Mouse (Mus musculus): ENCODE data around the gene Arl5c. TPM values are rescaled to one million over a fixed set of nuclear protein-coding genes. Genes with fewer than 3 reads are reported as not detected.

The Arl5c gene
- polyA plus RNA-seq, 1 experiment from 2014 or later: 15.7 TPM

DNA sequence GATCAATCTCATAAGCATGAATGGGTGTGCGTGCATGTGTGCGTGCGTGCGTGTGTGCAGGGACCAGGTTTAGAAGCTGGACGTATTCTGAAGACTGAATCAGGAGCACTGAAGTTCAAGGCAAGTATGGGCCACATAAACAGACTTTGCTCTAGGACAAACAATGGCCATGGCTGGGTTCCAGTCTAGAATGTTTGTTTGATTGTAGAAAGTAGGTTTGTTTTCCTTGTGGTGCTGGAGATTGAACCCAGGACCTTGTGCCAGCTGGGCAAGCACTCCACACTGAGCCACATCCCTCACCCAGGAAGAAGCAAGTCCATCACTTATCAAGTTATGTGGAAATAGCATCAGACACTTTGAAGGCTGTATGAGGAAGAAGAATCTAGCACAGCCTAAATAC, 20.2 kb upstream of the Arl5c start:
- 94% methylated on average over 5 of the region's 5 CpGs for WGBS
- Histone ChIP-seq H3K9me3 (no peaks in the 10 kb centered on the region), H3K36me3 (peaks cover 12% of the 10 kb centered on the region)

DNA sequence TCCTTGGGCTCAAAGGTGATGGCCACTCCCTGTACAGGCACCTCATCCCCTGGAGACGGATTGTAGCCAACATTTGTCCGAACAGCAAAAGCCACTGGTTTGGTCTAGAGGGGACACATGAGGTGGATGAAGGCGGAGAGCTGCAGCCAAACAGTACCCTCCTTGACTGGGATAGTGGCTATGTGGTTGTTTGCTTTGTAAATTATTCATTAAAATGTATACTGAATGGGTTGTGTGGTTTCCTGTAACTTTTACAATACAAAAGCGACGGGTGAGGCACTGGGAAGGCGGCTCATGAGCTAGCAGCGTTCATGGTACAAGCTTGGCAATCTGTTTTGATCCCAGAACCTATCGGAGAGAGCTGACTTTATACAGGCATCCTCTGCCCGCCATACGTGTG, 16.9 kb upstream of the Arl5c start:
- H3K36me3 ChIP-seq: peaks cover 17% of the 10 kb centered on the region

More for the DNA sequence above, 20.2 kb upstream of the Arl5c start:
- no peak for DNase-seq (ENCODE audit: low spot score)
- Histone ChIP-seq H3K27me3 (ENCODE audit: insufficient read depth, poor library complexity, severe bottlenecking) (peaks cover 48% of the 10 kb centered on the region), H3K27ac (no peak overlapping the region), H3K4me1 (peaks cover 36% of the 10 kb centered on the region), H3K4me3 (no peak overlapping the region)

DNA sequence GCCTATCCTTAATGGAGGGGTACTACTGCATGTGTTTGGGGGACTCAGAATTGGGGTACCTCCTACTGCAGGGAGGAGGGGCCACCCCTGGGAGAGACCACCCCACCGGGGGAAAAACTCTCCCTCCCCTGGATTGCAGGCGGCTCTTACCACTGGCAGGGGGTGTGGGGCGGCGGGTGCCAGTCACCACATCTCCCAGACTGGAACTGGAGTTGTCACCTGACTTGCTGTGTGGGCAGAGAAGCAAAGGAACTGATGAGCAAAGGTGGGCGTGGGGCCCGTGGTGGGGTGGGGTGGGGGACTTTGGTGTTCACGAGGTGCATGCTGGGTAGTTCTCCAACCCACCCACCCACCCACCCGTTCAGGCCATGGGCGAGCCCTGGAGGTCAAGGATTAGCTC, 15.7 kb upstream of the Arl5c start:
- peaks cover 12% of the 10 kb centered on the region for H3K4me1 ChIP-seq
- peaks cover 10% of the 10 kb centered on the region for H3K36me3 ChIP-seq
- H3K27me3 ChIP-seq (ENCODE audit: insufficient read depth, poor library complexity, severe bottlenecking): peaks cover 42% of the 10 kb centered on the region
- no peak overlapping the region for H3K27ac ChIP-seq
- no peaks in the 10 kb centered on the region for H3K9me3 ChIP-seq
- 53% methylated on average over 9 of the region's 9 CpGs for WGBS
- peak overlapping the region; percentile 13 for H3K4me3 ChIP-seq
- DNase-seq (ENCODE audit: low spot score): no peak

More for the DNA sequence above, 16.9 kb upstream of the Arl5c start:
- no peaks in the 10 kb centered on the region for H3K9me3 ChIP-seq
- WGBS: 82% methylated on average over 10 of the region's 10 CpGs
- DNase-seq (ENCODE audit: low spot score): no peak
- peaks cover 14% of the 10 kb centered on the region for H3K4me1 ChIP-seq
- peaks cover 51% of the 10 kb centered on the region for H3K27me3 ChIP-seq (ENCODE audit: insufficient read depth, poor library complexity, severe bottlenecking)
- no peak overlapping the region for H3K27ac ChIP-seq
- H3K4me3 ChIP-seq: no peak overlapping the region

DNA sequence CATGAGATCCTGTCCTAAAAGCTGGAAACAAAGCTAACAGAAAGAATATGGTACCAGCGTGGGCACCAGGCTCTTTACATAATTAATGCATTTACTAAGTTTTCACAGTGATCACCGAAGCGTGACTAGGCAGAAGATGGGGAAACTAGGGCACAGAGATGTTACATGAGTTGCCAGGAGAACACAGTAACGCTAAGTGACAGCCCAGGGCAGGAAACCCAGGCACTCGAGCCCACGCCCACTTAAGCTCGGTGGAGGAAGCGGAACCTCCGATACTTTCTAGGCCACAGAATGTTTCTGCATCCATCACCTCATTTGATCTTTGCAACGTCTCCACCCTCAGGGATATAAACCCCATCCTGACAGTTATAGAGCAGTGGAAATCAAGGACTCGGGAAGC, 12.1 kb upstream of the Arl5c start:
- 80% methylated on average over 11 of the region's 11 CpGs for WGBS

DNA sequence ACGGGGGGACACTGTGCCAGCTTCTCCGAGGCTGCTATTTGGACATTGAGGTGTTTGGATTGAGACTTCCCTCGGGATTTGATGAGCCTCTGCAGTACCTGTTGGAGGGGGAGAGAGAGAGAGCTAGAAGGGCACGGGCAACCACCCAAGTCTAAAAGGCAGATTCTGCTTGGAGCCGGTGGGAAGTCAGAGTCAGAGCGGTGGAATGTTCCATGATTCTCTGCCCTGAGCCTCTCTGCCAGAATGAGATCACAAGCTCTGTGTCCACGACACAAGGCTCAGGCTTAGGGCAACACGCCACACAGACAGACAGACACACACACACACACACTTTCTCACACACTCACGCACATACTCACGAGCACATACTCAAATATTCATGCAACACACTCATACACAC, 9.7 kb upstream of the Arl5c start:
- Histone ChIP-seq H3K27me3 (ENCODE audit: insufficient read depth, poor library complexity, severe bottlenecking) (peaks cover 68% of the 10 kb centered on the region), H3K27ac (no peak overlapping the region), H3K4me3 (no peak overlapping the region), H3K4me1 (peaks cover 35% of the 10 kb centered on the region), H3K9me3 (no peaks in the 10 kb centered on the region), H3K36me3 (peaks cover 10% of the 10 kb centered on the region; the same call in 1 of the 2 replicates)
- WGBS: 80% methylated on average over 10 of the region's 10 CpGs
- no peak for DNase-seq (ENCODE audit: low spot score)

More for the DNA sequence above, 12.1 kb upstream of the Arl5c start:
- Histone ChIP-seq H3K4me3 (no peak overlapping the region), H3K36me3 (peaks cover 10% of the 10 kb centered on the region; the same call in 1 of the 2 replicates), H3K27me3 (ENCODE audit: insufficient read depth, poor library complexity, severe bottlenecking) (peaks cover 68% of the 10 kb centered on the region), H3K9me3 (no peaks in the 10 kb centered on the region), H3K4me1 (peaks cover 28% of the 10 kb centered on the region), H3K27ac (no peak overlapping the region)
- no peak for DNase-seq (ENCODE audit: low spot score)

DNA sequence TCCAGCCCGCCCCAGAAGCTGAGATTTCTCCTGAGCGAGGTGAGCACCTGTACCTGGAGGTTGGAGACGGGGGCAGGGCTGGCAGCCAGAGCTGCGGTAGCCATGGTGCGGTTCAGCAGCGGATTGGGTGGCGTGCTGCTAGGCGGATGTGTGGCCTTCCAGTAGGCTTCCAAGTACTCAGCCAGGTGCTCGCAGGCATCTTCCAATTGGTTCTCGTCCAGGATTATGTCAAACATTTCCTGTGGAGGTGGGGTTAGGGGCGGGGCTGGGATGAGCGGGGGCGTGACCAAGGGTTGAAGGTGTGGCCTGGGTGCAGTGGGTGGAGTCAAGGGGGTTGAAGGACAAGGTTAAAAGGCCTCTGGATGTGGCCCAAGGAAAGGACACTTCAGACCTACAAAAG, 9.1 kb upstream of the Arl5c start:
- Histone ChIP-seq H3K9me3 (no peaks in the 10 kb centered on the region), H3K4me3 (no peak overlapping the region), H3K27me3 (ENCODE audit: insufficient read depth, poor library complexity, severe bottlenecking) (peaks cover 68% of the 10 kb centered on the region), H3K4me1 (peaks cover 40% of the 10 kb centered on the region), H3K36me3 (peaks cover 10% of the 10 kb centered on the region; the same call in 1 of the 2 replicates), H3K27ac (no peak overlapping the region)
- 32% methylated on average over 13 of the region's 13 CpGs for WGBS
- no peak for DNase-seq (ENCODE audit: low spot score)

DNA sequence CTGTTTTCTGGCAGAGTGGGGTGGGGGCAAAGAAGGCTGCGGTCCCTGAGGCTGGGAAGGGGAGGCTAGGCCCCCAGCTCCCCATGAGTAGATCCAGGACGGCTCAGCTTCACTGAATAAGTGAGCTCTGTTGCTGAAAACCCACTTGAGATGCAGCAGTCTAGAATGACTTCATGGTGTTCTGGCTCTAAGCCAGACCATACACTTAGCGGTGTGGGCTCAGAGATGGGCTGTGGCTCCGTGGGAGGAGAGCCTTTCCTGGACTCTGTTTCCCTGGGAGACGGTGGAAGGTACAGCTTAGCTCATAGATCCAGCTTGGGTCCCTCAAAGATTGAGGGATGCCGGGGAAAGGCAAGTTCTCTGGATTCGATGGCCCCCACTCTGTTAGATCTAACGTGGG, 8.2 kb upstream of the Arl5c start:
- no peak for DNase-seq (ENCODE audit: low spot score)

DNA sequence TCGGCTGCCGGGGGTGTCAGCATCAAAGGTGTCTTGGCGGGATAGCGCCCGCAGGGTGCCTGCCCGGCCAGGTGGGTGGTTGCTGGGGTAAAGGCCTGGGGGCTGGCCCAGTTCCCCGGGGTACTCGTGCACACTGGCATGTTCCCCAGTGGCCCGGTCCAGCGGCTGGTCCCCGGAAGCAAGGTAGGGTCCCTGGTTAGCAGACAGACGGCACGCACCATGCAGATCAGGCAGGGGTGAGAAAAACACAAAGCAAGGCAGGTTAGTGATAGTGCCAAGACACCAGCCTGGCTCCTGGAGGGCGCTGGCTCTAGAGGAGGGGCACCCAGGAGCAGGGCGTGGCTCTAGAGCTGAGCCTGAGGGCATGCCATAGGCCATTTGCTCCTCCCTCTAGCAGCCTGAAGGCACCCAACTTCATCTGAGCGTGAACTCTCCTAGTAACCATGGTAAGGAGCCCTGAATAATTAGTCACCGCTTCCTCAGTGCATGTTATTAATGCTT, 7.2 kb upstream of the Arl5c start:
- peak overlapping the region; percentile 52 for H3K4me3 ChIP-seq
- DNase-seq (ENCODE audit: low spot score): no peak
- 32% methylated on average over 17 of the region's 17 CpGs for WGBS
- peaks cover 77% of the 10 kb centered on the region for H3K27me3 ChIP-seq (ENCODE audit: insufficient read depth, poor library complexity, severe bottlenecking)
- H3K9me3 ChIP-seq: no peaks in the 10 kb centered on the region
- 0 out of 2 replicates have a peak overlapping the region, but pooled peaks have one; percentile 43 for H3K27ac ChIP-seq
- peaks cover 42% of the 10 kb centered on the region for H3K4me1 ChIP-seq
- peaks cover 5% of the 10 kb centered on the region; the same call in 1 of the 2 replicates for H3K36me3 ChIP-seq

More for the DNA sequence above, 8.2 kb upstream of the Arl5c start:
- peaks cover 42% of the 10 kb centered on the region for H3K4me1 ChIP-seq
- no peak overlapping the region for H3K4me3 ChIP-seq
- H3K9me3 ChIP-seq: no peaks in the 10 kb centered on the region
- WGBS: 72% methylated on average over 8 of the region's 8 CpGs
- H3K27ac ChIP-seq: no peak overlapping the region
- peaks cover 6% of the 10 kb centered on the region; the same call in 1 of the 2 replicates for H3K36me3 ChIP-seq
- peaks cover 69% of the 10 kb centered on the region for H3K27me3 ChIP-seq (ENCODE audit: insufficient read depth, poor library complexity, severe bottlenecking)

DNA sequence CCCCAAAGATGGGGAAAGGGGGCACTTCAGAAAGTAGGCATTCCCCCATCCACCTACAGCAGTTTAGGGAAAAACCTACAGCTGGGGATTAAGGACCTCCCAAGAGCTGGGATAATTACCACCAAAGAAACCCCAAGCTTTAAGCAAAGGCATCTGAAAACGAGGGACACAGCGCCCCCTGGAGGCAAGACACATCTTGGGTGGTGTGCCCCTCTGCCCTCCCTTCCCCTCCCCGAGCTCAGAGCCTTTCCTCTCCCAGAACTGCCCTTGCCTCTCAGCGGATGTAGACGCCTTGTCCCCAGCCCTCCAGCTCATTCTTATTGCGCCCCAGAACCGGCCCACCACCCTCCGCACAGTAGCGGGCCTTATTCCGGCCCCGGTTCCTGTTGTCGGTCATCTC, 6.6 kb upstream of the Arl5c start:
- no peaks in the 10 kb centered on the region for H3K9me3 ChIP-seq
- H3K4me1 ChIP-seq: peaks cover 42% of the 10 kb centered on the region
- peaks cover 5% of the 10 kb centered on the region; the same call in 1 of the 2 replicates for H3K36me3 ChIP-seq
- DNase-seq (ENCODE audit: low spot score): no peak
- peaks cover 83% of the 10 kb centered on the region for H3K27me3 ChIP-seq (ENCODE audit: insufficient read depth, poor library complexity, severe bottlenecking)
- H3K4me3 ChIP-seq: peak overlapping the region; percentile 52
- H3K27ac ChIP-seq: 0 out of 2 replicates have a peak overlapping the region, but pooled peaks have one; percentile 43
- 7% methylated on average over 12 of the region's 12 CpGs for WGBS

DNA sequence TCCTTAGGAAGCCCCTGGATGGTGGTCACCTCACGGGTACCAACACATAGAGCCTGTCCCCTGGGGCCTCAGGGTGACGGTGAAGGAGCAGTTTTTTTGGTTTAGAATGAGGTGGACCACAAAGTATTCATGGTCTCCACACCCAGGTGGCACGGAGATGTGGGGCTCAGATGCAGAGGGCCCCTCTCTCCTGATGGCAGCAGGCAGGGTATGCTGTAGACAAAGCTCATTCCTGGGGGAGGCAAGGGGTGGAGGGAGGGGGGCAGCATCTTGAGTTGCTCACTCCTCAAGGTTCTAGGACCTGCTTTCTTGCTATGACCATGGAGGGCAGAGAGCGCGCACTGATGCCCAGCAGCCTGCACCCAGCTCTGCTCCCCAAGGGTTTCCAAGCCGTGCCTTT, 6.0 kb upstream of the Arl5c start:
- peaks cover 5% of the 10 kb centered on the region; the same call in 1 of the 2 replicates for H3K36me3 ChIP-seq

DNA sequence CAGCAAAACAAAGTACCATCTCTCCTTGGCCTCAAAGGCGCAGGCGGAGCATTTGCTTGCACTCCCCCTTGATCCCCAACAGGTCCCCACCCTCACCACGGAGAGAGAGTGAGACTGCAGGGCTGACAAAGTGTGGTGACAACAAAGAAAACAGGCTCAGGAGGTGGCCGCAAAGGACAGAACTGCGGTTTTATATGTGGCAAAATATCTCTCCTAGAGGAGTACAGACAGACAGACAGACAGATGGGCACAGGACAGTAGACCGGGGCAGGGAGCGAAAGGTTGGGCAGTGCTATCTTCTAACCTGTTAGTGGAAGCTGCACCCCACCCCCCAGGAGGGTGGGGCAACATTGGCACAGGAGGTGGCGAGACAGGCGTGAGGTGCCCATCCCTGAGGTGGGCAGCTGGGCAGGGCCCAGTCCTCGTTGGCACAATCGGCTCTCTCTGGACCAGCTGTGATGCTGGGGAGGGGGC, 5.4 kb upstream of the Arl5c start:
- WGBS: 33% methylated on average over 11 of the region's 11 CpGs

More for the DNA sequence above, 6.0 kb upstream of the Arl5c start:
- DNase-seq (ENCODE audit: low spot score): no peak
- Histone ChIP-seq H3K9me3 (no peaks in the 10 kb centered on the region), H3K4me1 (peaks cover 42% of the 10 kb centered on the region), H3K27ac (no peak overlapping the region), H3K27me3 (ENCODE audit: insufficient read depth, poor library complexity, severe bottlenecking) (peaks cover 90% of the 10 kb centered on the region), H3K4me3 (no peak overlapping the region; the same call in 1 of the 2 replicates)
- 51% methylated on average over 6 of the region's 6 CpGs for WGBS

DNA sequence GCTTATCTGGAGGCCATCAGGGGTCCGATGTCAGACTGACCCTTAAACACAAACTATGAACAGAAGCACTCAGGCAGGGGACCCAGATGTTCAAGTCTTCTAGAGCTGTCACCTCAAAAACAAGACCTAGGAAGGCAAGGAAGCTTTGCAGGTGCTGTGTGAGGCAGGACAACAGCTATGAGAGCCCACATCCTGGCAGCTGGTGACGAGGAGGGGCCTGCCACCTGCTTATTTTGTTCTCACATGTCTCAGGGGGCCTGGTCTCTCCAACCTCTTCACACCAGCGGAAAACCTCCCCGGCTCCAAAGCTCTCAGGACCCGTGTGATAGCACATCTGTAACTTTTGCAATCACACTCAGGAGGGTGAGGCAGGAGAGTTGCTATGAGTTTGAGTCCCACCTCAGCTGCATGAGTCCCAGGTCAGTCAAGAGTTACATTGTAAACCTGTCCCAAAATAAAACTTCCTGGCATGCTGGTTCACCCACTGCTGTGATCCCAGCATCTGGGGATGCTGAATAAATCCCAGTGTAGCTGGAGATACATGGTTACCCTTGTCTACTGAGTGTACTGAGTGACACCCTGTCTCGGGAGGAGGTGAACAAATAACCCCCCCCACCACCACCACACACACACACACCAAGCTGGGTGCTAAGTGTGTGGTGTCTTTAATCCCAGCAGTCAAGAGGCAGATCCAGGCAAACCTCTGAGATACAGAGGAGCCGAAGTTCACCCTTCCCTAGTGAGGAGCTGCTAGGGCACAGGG, 4.6 kb upstream of the Arl5c start:
- Histone ChIP-seq H3K4me1 (peaks cover 45% of the 10 kb centered on the region), H3K27ac (no peak overlapping the region), H3K9me3 (no peaks in the 10 kb centered on the region), H3K4me3 (no peak overlapping the region), H3K36me3 (peaks cover 5% of the 10 kb centered on the region; the same call in 1 of the 2 replicates), H3K27me3 (ENCODE audit: insufficient read depth, poor library complexity, severe bottlenecking) (peaks cover 95% of the 10 kb centered on the region)
- no peak for DNase-seq (ENCODE audit: low spot score)
- 20% methylated on average over 7 of the region's 7 CpGs for WGBS

More for the DNA sequence above, 5.4 kb upstream of the Arl5c start:
- Histone ChIP-seq H3K4me3 (no peak overlapping the region), H3K36me3 (peaks cover 5% of the 10 kb centered on the region; the same call in 1 of the 2 replicates), H3K27me3 (ENCODE audit: insufficient read depth, poor library complexity, severe bottlenecking) (peaks cover 96% of the 10 kb centered on the region), H3K9me3 (no peaks in the 10 kb centered on the region), H3K4me1 (peaks cover 42% of the 10 kb centered on the region), H3K27ac (no peak overlapping the region)
- no peak for DNase-seq (ENCODE audit: low spot score)

DNA sequence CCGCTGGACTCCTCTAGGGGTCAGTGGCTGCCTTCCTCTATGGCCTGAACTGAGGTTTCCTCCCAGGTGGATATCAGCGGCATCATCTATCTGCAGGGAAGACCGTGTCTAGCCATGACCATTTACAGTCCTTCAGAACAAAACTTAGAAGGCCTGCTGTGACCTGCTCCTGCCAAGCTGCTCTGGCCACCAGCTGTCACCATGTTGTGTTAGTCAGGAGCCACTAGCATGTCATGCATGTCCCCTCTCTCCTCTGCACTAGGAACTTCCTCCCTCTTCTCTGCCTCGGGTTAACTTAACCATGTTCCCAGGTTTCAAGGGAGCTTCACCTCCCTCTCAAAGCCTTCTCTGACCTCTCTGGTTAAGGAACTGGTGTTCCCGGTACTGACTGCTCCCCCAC, 3.8 kb upstream of the Arl5c start:
- Histone ChIP-seq H3K4me3 (no peak overlapping the region), H3K36me3 (peaks cover 5% of the 10 kb centered on the region; the same call in 1 of the 2 replicates), H3K27ac (no peak overlapping the region), H3K9me3 (no peaks in the 10 kb centered on the region), H3K27me3 (ENCODE audit: insufficient read depth, poor library complexity, severe bottlenecking) (peaks cover 94% of the 10 kb centered on the region), H3K4me1 (peaks cover 49% of the 10 kb centered on the region)
- 60% methylated on average over 5 of the region's 5 CpGs for WGBS
- no peak for DNase-seq (ENCODE audit: low spot score)
